Mouse (Mus musculus) urinary bladder, postnatal 25 days (tissue): Measurements from ENCODE around the gene Maats1.

ENCODE experiments used
- DNase-seq: peaks from one replicate; pipeline ENCODE4 v3.0.0; 2022; ENCODE audit warnings: low spot score

Maats1 gene

GRCm38 (mm10) chr16:38370633-38371374 is 28.9 kb upstream of the Maats1 start:
- no peak for DNase-seq

GRCm38 (mm10) chr16:38369992-38370484 is 28.1 kb upstream of the Maats1 start:
- DNase-seq = no peak

- DNase-seq = no peak
These were observed 27.5 kb upstream of the Maats1 start for GRCm38 (mm10) chr16:38369431-38369830.

- DNase-seq = no peak
These were observed 27.1 kb upstream of the Maats1 start for GRCm38 (mm10) chr16:38369000-38369399.

GRCm38 (mm10) chr16:38368336-38368735 is 26.4 kb upstream of the Maats1 start:
- DNase-seq = no peak

- DNase-seq = no peak
These were observed 24.3 kb upstream of the Maats1 start for GRCm38 (mm10) chr16:38366231-38366630.

GRCm38 (mm10) chr16:38365390-38365789 is 23.4 kb upstream of the Maats1 start:
- no peak for DNase-seq

GRCm38 (mm10) chr16:38363657-38364056 is 21.7 kb upstream of the Maats1 start:
- DNase-seq = no peak

- DNase-seq = no peak
These were observed 21.3 kb upstream of the Maats1 start for GRCm38 (mm10) chr16:38363256-38363595.

- DNase-seq = no peak
These were observed 20.7 kb upstream of the Maats1 start for GRCm38 (mm10) chr16:38362493-38363255.

- DNase-seq = no peak
These were observed 20.0 kb upstream of the Maats1 start, which contains the start of gene Popdc2 for GRCm38 (mm10) chr16:38361933-38362332. Gene Popdc2 (plus strand): TSS chr16:38362209.

- DNase-seq = no peak
These were observed 18.4 kb upstream of the Maats1 start for GRCm38 (mm10) chr16:38360317-38360716.

GRCm38 (mm10) chr16:38359857-38360256 is 17.9 kb upstream of the Maats1 start:
- DNase-seq = no peak

GRCm38 (mm10) chr16:38359241-38359640 is 17.3 kb upstream of the Maats1 start:
- DNase-seq = no peak

GRCm38 (mm10) chr16:38358256-38358812 is 16.4 kb upstream of the Maats1 start:
- DNase-seq = no peak

GRCm38 (mm10) chr16:38354185-38354913 is 12.4 kb upstream of the Maats1 start:
- no peak for DNase-seq

GRCm38 (mm10) chr16:38353642-38354041 is 11.7 kb upstream of the Maats1 start:
- DNase-seq = no peak

GRCm38 (mm10) chr16:38352851-38353250 is 10.9 kb upstream of the Maats1 start:
- DNase-seq = no peak

- DNase-seq = no peak
These were observed 10.1 kb upstream of the Maats1 start for GRCm38 (mm10) chr16:38352031-38352430.

- DNase-seq = no peak
These were observed 9.0 kb upstream of the Maats1 start for GRCm38 (mm10) chr16:38350939-38351338.

- DNase-seq = no peak
These were observed 8.5 kb upstream of the Maats1 start for GRCm38 (mm10) chr16:38350361-38350855.

GRCm38 (mm10) chr16:38349881-38350280 is 7.9 kb upstream of the Maats1 start:
- DNase-seq = no peak
